Mouse (Mus musculus): ENCODE data around the gene Shtn1. TPM values are rescaled to one million over a fixed set of nuclear protein-coding genes. Genes with fewer than 3 reads are reported as not detected.
A peak's percentile ranks its signal among the peaks of the same experiment; 100 is the strongest.

Shtn1 gene
- polyA plus RNA-seq, 1 experiment from 2014 or later, result 4.1 TPM

DNA sequence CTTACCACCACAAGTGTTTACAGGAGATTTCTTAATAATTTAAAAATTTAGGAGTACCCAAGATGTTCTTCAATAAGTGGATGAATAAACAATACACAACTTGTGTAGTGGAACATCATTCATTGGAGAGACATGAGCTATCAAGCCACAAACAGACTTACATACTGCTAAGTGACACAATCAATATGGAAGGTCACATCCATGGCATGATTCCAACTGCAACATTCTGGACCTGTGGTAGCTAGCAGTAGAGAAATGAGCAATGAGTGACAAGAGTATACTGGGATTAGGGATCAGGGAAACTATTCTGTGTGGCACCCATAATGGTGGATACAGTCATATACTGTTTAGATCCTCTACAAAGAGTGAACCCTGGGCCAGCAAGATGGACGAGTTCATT lies 8.2 kb downstream of the Shtn1 start:
- Histone ChIP-seq H3K4me1 (peaks cover 5% of the 10 kb centered on the region; the same call in 1 of the 2 replicates), H3K27me3 (ENCODE audit: poor library complexity, severe bottlenecking) (peaks cover 20% of the 10 kb centered on the region), H3K9me3 (no peaks in the 10 kb centered on the region), H3K4me3 (no peak overlapping the region), H3K36me3 (replicated peaks) (no peaks in the 10 kb centered on the region), H3K27ac (no peak overlapping the region)
- 85% methylated on average over 1 of the region's 1 CpGs for WGBS
- DNase-seq (ENCODE audit: extremely low spot score, low spot score), result peak; percentile 7

DNA sequence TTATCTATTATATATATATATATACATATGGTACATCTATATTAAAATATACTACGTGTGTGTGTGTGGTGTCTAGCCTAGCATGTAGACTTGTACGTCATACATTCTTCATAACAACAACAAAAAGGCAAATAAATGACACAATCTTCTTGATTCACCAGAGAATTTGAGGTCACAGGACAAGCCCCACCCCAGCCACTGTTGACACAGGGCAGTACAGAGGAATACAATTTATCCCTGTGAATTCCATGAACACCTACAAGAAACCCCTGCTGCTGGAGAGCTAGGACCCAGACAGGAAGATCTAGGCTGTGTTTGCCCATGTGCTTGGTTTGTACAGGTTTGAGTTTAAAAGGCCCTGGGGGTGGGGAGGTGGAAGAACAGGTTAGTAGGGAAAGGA lies 9.2 kb downstream of the Shtn1 start:
- Histone ChIP-seq H3K4me3 (no peak overlapping the region), H3K9me3 (no peaks in the 10 kb centered on the region), H3K4me1 (peaks cover 5% of the 10 kb centered on the region; the same call in 1 of the 2 replicates), H3K36me3 (replicated peaks) (no peaks in the 10 kb centered on the region), H3K27ac (no peak overlapping the region), H3K27me3 (ENCODE audit: poor library complexity, severe bottlenecking) (peaks cover 10% of the 10 kb centered on the region; the same call in 1 of the 2 replicates)
- DNase-seq (ENCODE audit: extremely low spot score, low spot score), result peak; percentile 11
- WGBS, result 92% methylated on average over 2 of the region's 2 CpGs

DNA sequence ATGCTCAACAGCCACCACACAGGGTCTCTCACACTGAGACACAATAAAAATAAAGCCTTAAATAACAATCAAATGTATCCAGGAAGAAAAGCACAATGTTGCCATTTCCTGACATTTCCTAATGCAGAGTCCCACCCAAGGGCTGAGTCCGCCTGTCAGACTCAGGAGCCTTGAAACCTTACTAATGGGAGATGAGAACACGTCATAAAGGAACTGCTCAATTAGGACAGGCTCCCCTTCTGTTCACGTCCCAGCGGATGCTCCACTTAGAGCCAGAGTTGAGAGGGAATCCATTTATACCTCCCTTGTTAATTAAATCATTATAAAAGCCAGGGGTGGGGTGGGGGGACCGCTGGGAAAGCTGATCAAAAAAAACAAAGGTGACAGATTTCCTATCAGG lies 9.8 kb downstream of the Shtn1 start:
- Histone ChIP-seq H3K9me3 (no peaks in the 10 kb centered on the region), H3K4me3 (no peak overlapping the region), H3K4me1 (peaks cover 5% of the 10 kb centered on the region; the same call in 1 of the 2 replicates), H3K27ac (no peak overlapping the region), H3K27me3 (ENCODE audit: poor library complexity, severe bottlenecking) (peaks cover 6% of the 10 kb centered on the region; the same call in 1 of the 2 replicates), H3K36me3 (replicated peaks) (no peaks in the 10 kb centered on the region)
- DNase-seq (ENCODE audit: extremely low spot score, low spot score), result peak; percentile 11
- 65% methylated on average over 5 of the region's 5 CpGs for WGBS

DNA sequence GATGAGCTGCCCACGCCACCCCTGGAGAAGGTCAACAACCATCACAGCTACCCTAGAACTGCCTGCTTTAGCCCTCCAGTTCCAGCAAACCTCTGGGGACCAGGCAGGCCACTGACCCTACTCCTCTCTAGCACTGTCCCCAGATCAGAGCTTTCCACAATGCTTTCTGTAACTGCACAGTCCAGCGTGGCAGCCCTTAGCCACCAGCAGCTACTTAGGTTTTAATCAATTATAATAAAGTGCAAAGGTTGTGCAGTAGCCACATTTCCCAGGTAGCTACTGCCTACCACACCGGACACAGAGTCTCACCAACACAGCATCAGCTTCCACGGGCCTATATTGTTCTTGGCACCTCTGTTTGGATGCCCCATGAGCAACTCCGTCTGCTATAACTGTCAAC lies 11.3 kb downstream of the Shtn1 start:
- DNase-seq (ENCODE audit: extremely low spot score, low spot score), result peak; percentile 11
- Histone ChIP-seq H3K4me1 (peaks cover 10% of the 10 kb centered on the region), H3K27ac (no peak overlapping the region), H3K36me3 (replicated peaks) (no peaks in the 10 kb centered on the region), H3K9me3 (no peaks in the 10 kb centered on the region), H3K27me3 (ENCODE audit: poor library complexity, severe bottlenecking) (peaks cover 11% of the 10 kb centered on the region; the same call in 1 of the 2 replicates), H3K4me3 (no peak overlapping the region)
- 92% methylated on average over 5 of the region's 5 CpGs for WGBS

DNA sequence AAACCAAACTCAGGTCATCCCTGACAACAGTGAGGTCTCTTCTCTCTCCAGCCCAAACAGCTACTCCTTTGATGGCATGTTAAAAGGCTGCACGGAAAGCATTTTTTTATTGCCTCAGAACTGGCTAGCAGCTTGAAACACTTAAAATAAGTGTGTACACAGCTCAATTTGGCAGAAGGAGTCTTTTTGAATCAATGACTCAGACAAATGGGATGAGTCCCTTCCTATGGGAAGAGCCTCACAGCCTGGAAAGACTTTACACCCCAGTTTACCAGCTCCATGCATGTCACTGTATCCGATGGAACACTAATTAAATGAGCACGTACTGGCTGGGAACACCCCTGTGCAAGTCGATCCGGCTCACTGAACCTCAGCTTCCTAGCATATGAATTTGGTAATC lies 12.3 kb downstream of the Shtn1 start:
- Histone ChIP-seq H3K9me3 (no peaks in the 10 kb centered on the region), H3K27ac (no peak overlapping the region), H3K36me3 (replicated peaks) (no peaks in the 10 kb centered on the region), H3K4me3 (no peak overlapping the region), H3K27me3 (ENCODE audit: poor library complexity, severe bottlenecking) (peaks cover 15% of the 10 kb centered on the region; the same call in 1 of the 2 replicates), H3K4me1 (peaks cover 15% of the 10 kb centered on the region)
- WGBS, result 93% methylated on average over 5 of the region's 5 CpGs
- peak; percentile 5 for DNase-seq (ENCODE audit: extremely low spot score, low spot score)

DNA sequence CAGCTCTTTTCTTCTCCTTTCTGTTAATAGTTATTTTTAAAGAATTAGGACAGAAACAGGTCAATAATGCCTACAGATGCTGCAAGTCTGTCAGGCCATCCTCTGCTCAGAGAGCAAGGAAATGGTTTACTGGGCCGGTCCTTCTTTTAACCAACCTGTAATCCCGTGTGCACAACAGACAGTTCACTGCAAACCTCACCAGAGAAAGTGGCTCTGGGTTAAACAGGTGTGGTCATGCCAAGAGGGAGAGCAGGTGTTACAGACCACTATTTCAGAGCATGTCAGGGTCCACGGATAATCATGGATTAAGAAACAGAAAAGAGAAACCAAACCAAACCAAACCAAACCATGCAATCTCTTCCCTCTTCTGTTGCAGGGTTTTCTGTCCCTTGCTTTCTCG lies 17.8 kb downstream of the Shtn1 start:
- H3K36me3 ChIP-seq (replicated peaks), result no peaks in the 10 kb centered on the region
- H3K9me3 ChIP-seq, result no peaks in the 10 kb centered on the region
- peaks cover 35% of the 10 kb centered on the region for H3K4me1 ChIP-seq
- peak; percentile 11 for DNase-seq (ENCODE audit: extremely low spot score, low spot score)
- H3K4me3 ChIP-seq, result no peak overlapping the region
- H3K27me3 ChIP-seq (ENCODE audit: poor library complexity, severe bottlenecking), result peaks cover 21% of the 10 kb centered on the region
- H3K27ac ChIP-seq, result no peak overlapping the region
- 75% methylated on average over 4 of the region's 4 CpGs for WGBS

DNA sequence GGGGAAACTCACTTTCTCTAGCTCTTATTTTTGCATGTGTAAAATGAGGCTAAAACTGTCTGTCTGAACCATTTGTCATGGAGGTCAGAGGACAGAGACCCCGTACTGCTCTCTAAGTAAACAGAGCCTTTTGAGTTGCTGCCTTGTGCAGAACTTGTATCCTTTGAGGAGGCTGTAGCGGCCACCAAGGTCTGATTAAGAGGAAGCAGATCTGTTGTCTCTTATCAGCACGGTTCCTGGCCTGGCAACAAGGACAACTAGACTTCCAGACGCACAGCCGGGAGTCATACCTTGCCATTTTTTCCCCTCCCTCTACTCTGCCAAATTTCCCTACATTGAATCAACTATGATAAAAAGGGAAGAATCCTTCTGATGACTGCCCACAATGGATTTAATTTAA lies 18.5 kb downstream of the Shtn1 start:
- Histone ChIP-seq H3K9me3 (no peaks in the 10 kb centered on the region), H3K27ac (peak overlapping the region; percentile 11; the same call in 1 of the 2 replicates), H3K27me3 (ENCODE audit: poor library complexity, severe bottlenecking) (peaks cover 21% of the 10 kb centered on the region), H3K4me3 (no peak overlapping the region), H3K4me1 (peaks cover 42% of the 10 kb centered on the region), H3K36me3 (replicated peaks) (no peaks in the 10 kb centered on the region)
- DNase-seq (ENCODE audit: extremely low spot score, low spot score), result peak; percentile 12
- WGBS, result 58% methylated on average over 5 of the region's 5 CpGs

DNA sequence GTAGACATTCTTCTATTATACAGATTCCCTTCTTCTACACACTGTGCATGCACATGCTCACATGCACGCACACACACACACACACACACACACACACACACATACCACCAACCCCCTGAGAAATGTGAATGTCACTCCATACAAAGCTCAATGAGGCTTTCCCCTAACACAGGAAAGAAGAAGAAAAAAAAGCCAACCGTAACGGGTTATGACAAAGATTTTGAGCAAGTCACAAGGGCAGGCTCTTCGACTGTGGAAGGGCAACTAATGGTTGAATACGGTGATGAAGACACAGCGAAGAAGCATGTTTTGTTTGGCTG lies 21.3 kb downstream of the Shtn1 start:
- Histone ChIP-seq H3K4me3 (no peak overlapping the region), H3K9me3 (no peaks in the 10 kb centered on the region), H3K27ac (no peak overlapping the region), H3K4me1 (peaks cover 45% of the 10 kb centered on the region), H3K36me3 (replicated peaks) (no peaks in the 10 kb centered on the region), H3K27me3 (ENCODE audit: poor library complexity, severe bottlenecking) (peaks cover 16% of the 10 kb centered on the region)
- 90% methylated on average over 6 of the region's 6 CpGs for WGBS
- DNase-seq (ENCODE audit: extremely low spot score, low spot score), result no peak

DNA sequence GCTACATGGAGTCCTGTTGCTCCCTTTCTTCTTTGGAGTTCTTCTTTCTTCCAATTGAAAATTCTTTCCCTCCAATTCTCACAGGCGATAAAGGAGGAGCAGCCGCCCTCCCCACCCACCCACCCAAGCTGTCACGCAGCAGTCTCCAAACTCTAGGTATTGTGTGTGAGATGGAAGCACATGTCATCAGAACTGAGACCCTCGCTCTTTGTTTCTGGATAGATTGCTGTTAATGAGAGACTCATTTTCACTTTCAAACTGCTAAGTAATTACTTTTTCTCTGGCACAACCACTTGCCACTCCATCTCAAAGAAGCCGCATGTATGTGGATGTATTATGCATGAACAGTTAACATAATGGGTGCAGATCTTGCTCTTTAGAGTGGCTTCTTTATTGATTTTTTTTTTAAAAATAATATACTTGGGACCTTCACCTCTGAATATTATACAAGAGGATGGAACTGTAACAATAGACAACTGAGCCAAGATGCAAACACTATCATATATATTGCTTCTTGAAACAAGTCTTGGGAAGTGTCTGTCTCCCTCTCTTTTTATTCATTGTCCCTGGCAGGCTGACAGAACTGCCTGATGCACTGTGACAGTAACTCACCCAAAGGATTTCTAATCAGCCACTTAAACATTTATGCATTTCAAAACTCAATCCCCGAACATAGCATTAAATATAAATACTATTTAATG lies 21.8 kb downstream of the Shtn1 start:
- DNase-seq (ENCODE audit: extremely low spot score, low spot score), result no peak
- 89% methylated on average over 6 of the region's 6 CpGs for WGBS
- Histone ChIP-seq H3K4me3 (no peak overlapping the region), H3K27ac (0 out of 2 replicates have a peak overlapping the region, but pooled peaks have one; percentile 15), H3K36me3 (replicated peaks) (no peaks in the 10 kb centered on the region), H3K9me3 (no peaks in the 10 kb centered on the region), H3K27me3 (ENCODE audit: poor library complexity, severe bottlenecking) (peaks cover 16% of the 10 kb centered on the region), H3K4me1 (peaks cover 45% of the 10 kb centered on the region)

DNA sequence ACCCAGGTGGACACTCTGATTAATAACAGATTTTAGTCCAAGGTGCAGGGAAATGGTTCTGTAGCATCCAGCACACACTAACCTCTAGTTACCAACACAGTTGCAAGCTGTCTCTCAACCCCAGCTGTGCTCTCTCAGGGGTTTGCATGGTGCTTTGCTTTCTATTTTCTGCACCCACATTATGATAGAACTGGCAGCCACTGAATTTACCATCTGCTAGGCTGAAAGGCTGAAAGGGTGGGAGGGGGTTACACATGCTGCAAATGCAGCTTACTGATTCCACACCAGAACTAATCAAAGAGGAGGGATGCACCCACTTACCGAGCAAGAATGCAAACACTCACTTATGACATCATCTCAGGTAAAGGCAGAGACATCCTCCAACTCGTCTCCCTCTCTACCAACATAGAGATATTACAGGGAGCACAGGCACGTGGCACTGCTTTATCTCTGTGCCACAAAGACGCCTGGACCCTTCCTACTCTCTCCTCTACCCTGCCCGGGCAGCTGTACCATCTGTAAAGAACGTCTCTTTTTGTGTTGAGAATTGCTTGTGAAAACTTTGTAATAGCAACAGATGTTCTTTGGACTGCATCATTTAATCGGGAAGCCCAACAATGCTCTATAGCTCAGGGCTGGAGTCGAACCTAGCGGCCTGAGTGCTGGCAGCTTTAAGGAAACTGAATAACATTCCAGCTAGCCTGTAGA lies 23.0 kb downstream of the Shtn1 start:
- no peaks in the 10 kb centered on the region for H3K36me3 ChIP-seq (replicated peaks)
- peaks cover 6% of the 10 kb centered on the region for H3K27me3 ChIP-seq (ENCODE audit: poor library complexity, severe bottlenecking)
- no peak for DNase-seq (ENCODE audit: extremely low spot score, low spot score)
- H3K4me1 ChIP-seq, result peaks cover 33% of the 10 kb centered on the region
- no peaks in the 10 kb centered on the region for H3K9me3 ChIP-seq
- H3K4me3 ChIP-seq, result no peak overlapping the region
- 0 out of 2 replicates have a peak overlapping the region, but pooled peaks have one; percentile 30 for H3K27ac ChIP-seq
- 84% methylated on average over 9 of the region's 9 CpGs for WGBS

DNA sequence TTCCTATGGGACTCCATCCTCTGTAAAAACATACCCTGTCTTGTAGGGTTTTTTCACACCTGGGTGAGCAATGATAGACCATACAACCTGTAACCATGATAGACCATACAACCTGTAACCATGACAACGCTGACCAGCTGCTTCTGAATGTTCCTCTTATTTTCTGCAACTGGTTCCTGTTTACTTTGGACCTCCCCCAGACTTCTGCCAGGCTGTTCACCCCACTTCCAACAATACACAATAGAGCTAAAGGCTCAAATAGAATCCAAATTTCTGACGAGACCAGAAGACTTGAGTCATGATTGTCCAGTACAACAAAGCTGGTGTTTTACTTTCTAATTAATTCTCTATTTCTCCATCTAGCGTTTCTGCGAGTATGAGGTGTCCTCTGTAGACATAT lies 23.8 kb downstream of the Shtn1 start:
- peaks cover 5% of the 10 kb centered on the region for H3K27me3 ChIP-seq (ENCODE audit: poor library complexity, severe bottlenecking)
- H3K4me3 ChIP-seq, result no peak overlapping the region
- H3K9me3 ChIP-seq, result no peaks in the 10 kb centered on the region
- DNase-seq (ENCODE audit: extremely low spot score, low spot score), result no peak
- WGBS, result 76% methylated on average over 4 of the region's 4 CpGs
- H3K4me1 ChIP-seq, result peaks cover 25% of the 10 kb centered on the region
- no peaks in the 10 kb centered on the region for H3K36me3 ChIP-seq (replicated peaks)
- H3K27ac ChIP-seq, result no peak overlapping the region

DNA sequence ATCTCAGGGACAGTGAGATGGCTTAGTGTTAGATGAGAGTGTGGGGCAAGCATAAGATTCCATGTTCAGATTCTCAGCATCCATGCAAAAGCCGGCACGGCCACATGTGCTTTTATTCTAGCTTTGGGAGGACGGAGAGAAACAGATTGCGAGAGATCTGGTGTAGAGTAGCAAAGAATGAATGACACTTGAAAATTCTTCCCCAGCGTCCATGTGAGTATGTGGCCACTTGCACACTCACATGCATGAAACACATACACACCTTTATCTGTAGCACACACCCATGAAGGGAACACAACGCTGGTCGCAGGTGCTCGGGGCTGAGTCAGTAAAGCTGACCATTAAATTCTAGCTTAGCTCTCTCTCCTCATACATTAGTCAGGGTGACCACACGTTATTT lies 24.3 kb downstream of the Shtn1 start:
- WGBS, result 88% methylated on average over 9 of the region's 9 CpGs
- no peak overlapping the region for H3K27ac ChIP-seq
- peaks cover 22% of the 10 kb centered on the region for H3K4me1 ChIP-seq
- H3K9me3 ChIP-seq, result no peaks in the 10 kb centered on the region
- H3K27me3 ChIP-seq (ENCODE audit: poor library complexity, severe bottlenecking), result peaks cover 5% of the 10 kb centered on the region
- H3K4me3 ChIP-seq, result no peak overlapping the region
- no peaks in the 10 kb centered on the region for H3K36me3 ChIP-seq (replicated peaks)
- no peak for DNase-seq (ENCODE audit: extremely low spot score, low spot score)

DNA sequence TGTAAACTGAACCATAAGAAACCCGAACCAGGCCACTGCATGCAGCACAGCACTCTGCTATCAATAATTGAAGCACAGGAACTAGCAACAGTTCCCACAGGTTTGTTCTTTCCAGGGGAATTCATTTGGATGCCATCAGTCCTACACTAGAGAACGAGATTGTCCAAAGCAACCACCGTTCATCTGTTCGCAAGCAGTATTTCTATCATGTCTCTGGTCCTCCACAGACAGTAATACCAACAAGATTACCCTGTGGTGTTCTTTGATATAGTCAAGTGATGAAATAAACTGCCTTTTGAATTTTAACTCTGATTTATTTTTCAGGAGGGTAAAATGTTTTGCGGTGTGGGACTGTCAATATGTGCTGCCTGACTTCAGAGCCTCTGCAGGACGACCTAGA lies 27.0 kb downstream of the Shtn1 start:
- DNase-seq (ENCODE audit: extremely low spot score, low spot score), result no peak
- peaks cover 8% of the 10 kb centered on the region for H3K27me3 ChIP-seq (ENCODE audit: poor library complexity, severe bottlenecking)
- no peaks in the 10 kb centered on the region for H3K9me3 ChIP-seq
- H3K4me3 ChIP-seq, result no peak overlapping the region
- WGBS, result 89% methylated on average over 6 of the region's 6 CpGs
- H3K4me1 ChIP-seq, result peaks cover 30% of the 10 kb centered on the region
- H3K27ac ChIP-seq, result no peak overlapping the region
- H3K36me3 ChIP-seq (replicated peaks), result no peaks in the 10 kb centered on the region

All from forebrain, embryonic 10.5 days (tissue).